Mouse (Mus musculus) embryo, embryonic 10.5 days (tissue): ENCODE data around the gene H3f3b.

Experiments used
- DNase-seq: peaks from one replicate; pipeline ENCODE4 v3.0.0-alpha.2; 2015; ENCODE audit warnings: low spot score

Gene H3f3b

GRCm38 (mm10) chr11:116001725-116002124, 26.0 kb downstream of the H3f3b start:
- DNase-seq: no peak

GRCm38 (mm10) chr11:116000607-116001006, 27.2 kb downstream of the H3f3b start:
- no peak for DNase-seq

- peak; percentile 89 for DNase-seq
Observed at GRCm38 (mm10) chr11:115999538-116000143, 28.1 kb downstream of the H3f3b start.

- DNase-seq: no peak
Observed at GRCm38 (mm10) chr11:115999027-115999426, 28.7 kb downstream of the H3f3b start.

- no peak for DNase-seq
Observed at GRCm38 (mm10) chr11:115997662-115998061, 30.1 kb downstream of the H3f3b start.

GRCm38 (mm10) chr11:115997047-115997446, 30.7 kb downstream of the H3f3b start:
- DNase-seq: no peak

- DNase-seq: no peak
Observed at GRCm38 (mm10) chr11:115995256-115995655, 32.5 kb downstream of the H3f3b start.

GRCm38 (mm10) chr11:115992098-115992497, 35.7 kb downstream of the H3f3b start:
- no peak for DNase-seq

GRCm38 (mm10) chr11:115989686-115990085, 38.1 kb downstream of the H3f3b start:
- no peak for DNase-seq

- DNase-seq: no peak
Observed at GRCm38 (mm10) chr11:115983291-115983690, 44.5 kb downstream of the H3f3b start.

GRCm38 (mm10) chr11:115982472-115982871, 45.3 kb downstream of the H3f3b start:
- no peak for DNase-seq

- DNase-seq: no peak
Observed at GRCm38 (mm10) chr11:115975544-115975943, 52.2 kb downstream of the H3f3b start.

- no peak for DNase-seq
Observed at GRCm38 (mm10) chr11:115975083-115975420, 52.7 kb downstream of the H3f3b start.

GRCm38 (mm10) chr11:115974309-115975082, 53.3 kb downstream of the H3f3b start, which contains the start of gene Itgb4:
Gene Itgb4, plus strand, starts transcription at chr11:115974709.
- no peak for DNase-seq
